Mouse (Mus musculus): ENCODE measurements at regions not wholly inside any gene's neighbourhood (a gene's known extent, or its start where the extent isn't known, plus 50 kb on each side); places are given as distances from the start of the nearest gene placed in this dataset.

DNA sequence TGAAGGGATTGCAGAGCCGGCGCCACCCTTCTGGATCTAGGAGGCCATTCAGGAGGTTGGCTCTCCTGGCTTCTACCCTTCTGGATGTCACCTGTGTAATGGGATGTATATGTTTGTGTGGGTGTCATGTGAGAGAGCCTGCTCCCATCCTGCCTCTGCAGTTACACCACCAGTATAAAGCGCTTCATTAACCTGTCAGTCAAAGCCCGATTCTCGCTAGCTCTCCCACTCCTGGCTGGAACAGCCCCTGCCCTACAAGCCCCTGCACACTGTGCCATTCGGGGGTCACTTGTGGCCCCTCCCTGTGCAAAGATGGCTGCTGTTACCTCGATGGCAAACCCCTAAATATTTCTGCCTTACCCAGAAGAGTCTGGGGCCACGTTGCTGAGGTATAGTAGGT, 78.5 kb upstream of the Pax2 start:
- TF ChIP-seq CTCF (IDR thresholded peaks at IDR 0.05; ENCODE audit: low read depth) (no peak), EP300 (IDR thresholded peaks at IDR 0.05; ENCODE audit: low read depth) (no peak)

All from liver, embryonic 14.5 days (tissue).